8 mouse cellular contexts compared by ENCODE assay signal in genomic region chr15:30172391-30173281, GRCm38 (mm10). TPM values are rescaled to one million over a fixed set of nuclear protein-coding genes. Genes with fewer than 3 reads are reported as not detected.
DNase-seq lines count a peak whose midpoint lies in the region; ATAC-seq and TF ChIP-seq lines count a peak whose summit lies in the region.

Gene Ctnnd2 (plus strand): TSS chr15:30172593.

- no peak for TF ChIP-seq POLR2A in lung, adult 2 months (IDR thresholded peaks at IDR 0.05; ENCODE audit: borderline replicate concordance, extremely low read depth, low read depth, low read length)

- ATAC-seq in embryonic facial prominence, embryonic 14.5 days (ENCODE audit: low read depth): peak; percentile 93

- H3K27ac ChIP-seq in embryonic facial prominence, embryonic 14.5 days (replicated peaks; ENCODE audit: low read depth, low read length): peak within 1 kb of the TSS; percentile 67
- H3K27ac ChIP-seq in hindbrain, embryonic 10.5 days: peak within 1 kb of the TSS; percentile 93

- peak within 1 kb of the TSS; percentile 99 for H3K4me2 ChIP-seq in embryonic facial prominence, embryonic 14.5 days (ENCODE audit: low read depth, low read length)

- WGBS in embryonic facial prominence, embryonic 14.5 days: under 1% methylated on average over 35 of the region's 136 CpGs
- 7% methylated on average over 136 of the region's 136 CpGs for WGBS in hindbrain, embryonic 10.5 days
- 10% methylated on average over 136 of the region's 136 CpGs for WGBS in lung, adult 2 months

- no peak for TF ChIP-seq CTCF in lung, adult 2 months (IDR thresholded peaks at IDR 0.05; ENCODE audit: insufficient read depth, low read length)

- DNase-seq in 3134 (ENCODE audit: extremely low read depth, insufficient read length, low spot score): peak; percentile 3
- DNase-seq in adrenal gland, postnatal 4 days (ENCODE audit: low spot score in 2 of 2): peak; percentile 13 to 23
- DNase-seq in embryonic facial prominence, embryonic 14.5 days (ENCODE audit: low spot score): peak; percentile 85
- DNase-seq in hindbrain, embryonic 10.5 days (ENCODE audit: low spot score): peak; percentile 88
- peak; percentile 77 to 84 for DNase-seq in layer of hippocampus, postnatal 10 days (ENCODE audit: low spot score in 2 of 2)
- DNase-seq in lung, adult 2 months: peak; percentile 38
- DNase-seq in retina, embryonic 14.5 days (ENCODE audit: low spot score): peak; percentile 85
- DNase-seq in c-Kit-positive CD71-positive TER-119-positive erythroid progenitor cells, embryonic 14.5 days (ENCODE audit: low spot score): no peak

- peak within 1 kb of the TSS; percentile 66 for H3K4me3 ChIP-seq in embryonic facial prominence, embryonic 14.5 days (ENCODE audit: low read depth, low read length)
- H3K4me3 ChIP-seq in hindbrain, embryonic 10.5 days: peak within 1 kb of the TSS; percentile 83
- H3K4me3 ChIP-seq in lung, adult 2 months (replicated peaks; ENCODE audit: extremely low read depth, low read depth, low read length): peak within 1 kb of the TSS; percentile 60

- H3K9me3 ChIP-seq in embryonic facial prominence, embryonic 14.5 days (ENCODE audit: control insufficient read depth, low read length): no peaks in the 10 kb centered on the region
- no peaks in the 10 kb centered on the region for H3K9me3 ChIP-seq in hindbrain, embryonic 10.5 days

- H3K36me3 ChIP-seq in embryonic facial prominence, embryonic 14.5 days (ENCODE audit: control insufficient read depth, insufficient read depth, low read length): no peaks in the 10 kb centered on the region
- H3K36me3 ChIP-seq in hindbrain, embryonic 10.5 days: no peaks in the 10 kb centered on the region

- peaks cover 47% of the 10 kb centered on the region for H3K27me3 ChIP-seq in embryonic facial prominence, embryonic 14.5 days (replicated peaks; ENCODE audit: control insufficient read depth, insufficient read depth, low read length)
- peaks cover 22% of the 10 kb centered on the region for H3K27me3 ChIP-seq in hindbrain, embryonic 10.5 days (ENCODE audit: insufficient read depth, poor library complexity, severe bottlenecking)

- H3K9ac ChIP-seq in embryonic facial prominence, embryonic 14.5 days (ENCODE audit: low read depth, low read length): peak within 1 kb of the TSS; percentile 69

- H3K4me1 ChIP-seq in embryonic facial prominence, embryonic 14.5 days (ENCODE audit: control insufficient read depth, insufficient read depth, low read length): peaks cover 6% of the 10 kb centered on the region; the same call in 1 of the 2 replicates
- peaks cover 27% of the 10 kb centered on the region for H3K4me1 ChIP-seq in hindbrain, embryonic 10.5 days (replicated peaks)
- H3K4me1 ChIP-seq in lung, adult 2 months (ENCODE audit: control insufficient read depth, insufficient read depth, low read length): no peaks in the 10 kb centered on the region

RNA-seq across cellular contexts. Expression of gene Ctnnd2, which starts in this region (rescaled TPM):
- total RNA-seq in adrenal gland, postnatal 4 days (2021): 10 to 100 TPM; 10.2 to 10.4 TPM
- 6.7 and 7.9 TPM in 2 replicates for polyA plus RNA-seq in embryonic facial prominence, embryonic 14.5 days (2014; fragmentation: Nextera tagmentation; extraction: Ambion mirVana)
- 26.0 and 26.7 TPM in 2 replicates for polyA plus RNA-seq in hindbrain, embryonic 10.5 days (2016; fragmentation: Nextera tagmentation; extraction: Ambion mirVana)
- 100 to 1,000 TPM; 267 to 288 TPM for total RNA-seq in layer of hippocampus, postnatal 10 days (2021)
- polyA plus RNA-seq in lung, adult 2 months (2012; rRNA removed): 5.1 and 6.3 TPM in 2 replicates

Comparison
In these comparisons a context has a peak if more than half of its experiments do, and no peak if none do; other contexts are left out.
1. RNA of gene Ctnnd2 (total RNA-seq): 267 to 288 TPM in layer of hippocampus, postnatal 10 days; 10.2 to 10.4 TPM in adrenal gland, postnatal 4 days; every median in the first group is over 10 times any median in the second.
2. Peak in every context shown above with its lines, with median percentiles within 50 percentile points of each other: H3K4me3 ChIP-seq.